Mouse (Mus musculus) bone marrow macrophage, adult 2 months (primary cell): ENCODE results near the gene Hoxd13.

ENCODE experiments used
- CTCF ChIP-seq: IDR thresholded peaks from 2 replicates; pipeline ENCODE4 v1.5.1; 2012; ENCODE audit warnings: low read depth, mild to moderate bottlenecking, low read length, moderate library complexity
- POLR2A ChIP-seq: IDR thresholded peaks from 2 replicates; pipeline ENCODE4 v1.6.1; 2012; ENCODE audit warnings: mild to moderate bottlenecking, low read depth, low read length, borderline replicate concordance

DNA sequence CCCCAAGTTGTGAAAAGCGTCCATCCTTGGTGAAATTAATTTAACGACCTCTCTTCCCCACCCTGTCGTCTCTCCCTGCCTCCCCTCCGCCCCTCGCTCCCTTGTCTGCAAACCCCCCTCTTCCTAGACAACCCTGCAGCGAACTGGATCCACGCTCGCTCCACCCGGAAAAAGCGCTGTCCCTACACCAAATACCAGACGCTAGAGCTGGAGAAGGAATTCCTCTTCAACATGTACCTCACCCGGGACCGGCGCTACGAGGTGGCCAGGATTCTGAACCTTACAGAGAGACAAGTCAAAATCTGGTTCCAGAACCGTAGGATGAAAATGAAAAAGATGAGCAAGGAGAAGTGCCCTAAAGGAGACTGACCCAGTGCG is 30.9 kb downstream of the Hoxd13 start:
- no peak for TF ChIP-seq CTCF
- no peak for TF ChIP-seq POLR2A
